In genomic region chr2:126450210-126450936, GRCm38 (mm10) we compare ENCODE assay signal across 8 mouse cellular contexts. TPM values are rescaled to one million over a fixed set of nuclear protein-coding genes. Genes with fewer than 3 reads are reported as not detected.
DNase-seq lines count a peak whose midpoint lies in the region; ATAC-seq and TF ChIP-seq lines count a peak whose summit lies in the region.

No protein-coding gene starts in this region.

- WGBS in liver, postnatal 0 days (ENCODE audit: insufficient replicate concordance) = 66% methylated on average over 14 of the region's 14 CpGs
- 57% methylated on average over 14 of the region's 14 CpGs for WGBS in intestine, postnatal 0 days
- 57% methylated on average over 14 of the region's 14 CpGs for WGBS in midbrain, embryonic 16.5 days

- no peak overlapping the region for H3K9ac ChIP-seq in liver, postnatal 0 days (replicated peaks)
- H3K9ac ChIP-seq in intestine, postnatal 0 days (ENCODE audit: low read depth, low read length) = no peak overlapping the region
- H3K9ac ChIP-seq in midbrain, embryonic 16.5 days (ENCODE audit: low read depth, low read length) = no peak overlapping the region

- no peak overlapping the region for H3K27ac ChIP-seq in liver, postnatal 0 days (ENCODE audit: low read depth)
- H3K27ac ChIP-seq in intestine, postnatal 0 days (ENCODE audit: low read depth, low read length) = no peak overlapping the region; the same call in 1 of the 2 replicates
- no peak overlapping the region for H3K27ac ChIP-seq in midbrain, embryonic 16.5 days (ENCODE audit: low read length)

- H3K4me1 ChIP-seq in liver, postnatal 0 days (ENCODE audit: insufficient read depth) = no peaks in the 10 kb centered on the region; the same call in 1 of the 2 replicates
- H3K4me1 ChIP-seq in intestine, postnatal 0 days (replicated peaks; ENCODE audit: control insufficient read depth, insufficient read depth, low read length) = no peaks in the 10 kb centered on the region
- H3K4me1 ChIP-seq in midbrain, embryonic 16.5 days (ENCODE audit: control insufficient read depth, insufficient read depth, low read length) = no peaks in the 10 kb centered on the region

- H3K4me2 ChIP-seq in liver, postnatal 0 days (ENCODE audit: low read depth, low read length) = no peak overlapping the region
- H3K4me2 ChIP-seq in intestine, postnatal 0 days (replicated peaks; ENCODE audit: low read depth) = 0 out of 2 replicates have a peak overlapping the region, but pooled peaks have one; percentile 18
- no peak overlapping the region for H3K4me2 ChIP-seq in midbrain, embryonic 16.5 days (ENCODE audit: low read length)

- peak; percentile 35 for DNase-seq in liver
- no peak for DNase-seq in liver, postnatal 0 days
- peak; percentile 97 to 98 for DNase-seq in cerebellum, postnatal 10 days
- peak; percentile 65 to 81 for DNase-seq in heart, adult 18-20 months
- DNase-seq in thymus, postnatal 10 days (ENCODE audit: low spot score in 2 of 2) = no peak

- no peaks in the 10 kb centered on the region for H3K36me3 ChIP-seq in liver, postnatal 0 days (replicated peaks; ENCODE audit: insufficient read depth, low read length)
- H3K36me3 ChIP-seq in intestine, postnatal 0 days (ENCODE audit: control insufficient read depth, insufficient read depth) = no peaks in the 10 kb centered on the region
- H3K36me3 ChIP-seq in midbrain, embryonic 16.5 days (ENCODE audit: control insufficient read depth, insufficient read depth, low read length) = no peaks in the 10 kb centered on the region

- H3K4me3 ChIP-seq in liver, postnatal 0 days (ENCODE audit: low read depth, low read length) = no peak overlapping the region
- H3K4me3 ChIP-seq in intestine, postnatal 0 days (ENCODE audit: low read depth, low read length) = no peak overlapping the region
- no peak overlapping the region for H3K4me3 ChIP-seq in midbrain, embryonic 16.5 days (ENCODE audit: low read depth, low read length)

- no peak for TF ChIP-seq CTCF in liver, postnatal 0 days (IDR thresholded peaks at IDR 0.05; ENCODE audit: low read depth)
- 0 out of 2 replicates have a peak, but pooled peaks have one; percentile 1 for TF ChIP-seq CTCF in intestine, postnatal 0 days (IDR thresholded peaks at IDR 0.05; ENCODE audit: low read depth)

- TF ChIP-seq EP300 in liver, postnatal 0 days (IDR thresholded peaks at IDR 0.05; ENCODE audit: low read depth) = no peak

- H3K9me3 ChIP-seq in liver, postnatal 0 days (ENCODE audit: low read length) = no peaks in the 10 kb centered on the region
- no peaks in the 10 kb centered on the region for H3K9me3 ChIP-seq in intestine, postnatal 0 days (ENCODE audit: control insufficient read depth)
- no peaks in the 10 kb centered on the region for H3K9me3 ChIP-seq in midbrain, embryonic 16.5 days (replicated peaks; ENCODE audit: control insufficient read depth, low read length, poor library complexity, severe bottlenecking)

- H3K27me3 ChIP-seq in liver, postnatal 0 days (ENCODE audit: insufficient read depth, low read length) = no peaks in the 10 kb centered on the region
- H3K27me3 ChIP-seq in intestine, postnatal 0 days (replicated peaks; ENCODE audit: control insufficient read depth, insufficient read depth, low read length) = no peaks in the 10 kb centered on the region
- H3K27me3 ChIP-seq in midbrain, embryonic 16.5 days (ENCODE audit: control insufficient read depth, insufficient read depth, low read depth, low read length) = no peaks in the 10 kb centered on the region

- no peak for ATAC-seq in liver, postnatal 0 days
- 0 out of 2 replicates have a peak, but pooled peaks have one; percentile 8 for ATAC-seq in intestine, postnatal 0 days
- peak; percentile 85 for ATAC-seq in midbrain, embryonic 16.5 days
- no peak for ATAC-seq in activated CD4-positive, CD25-positive, alpha-beta regulatory T cell, adult 4 months

RNA-seq across cellular contexts. Expression of gene Atp8b4, which starts 50.1 kb away (rescaled TPM):
- 3.4 and 5.2 TPM in 2 replicates for polyA plus RNA-seq in liver, postnatal 0 days (2015; fragmentation: Nextera tagmentation; extraction: Ambion mirVana)
- total RNA-seq in heart, adult 18-20 months (2021) = under 1 TPM; 0.32 to 0.82 TPM
- polyA plus RNA-seq in intestine, postnatal 0 days (2015; fragmentation: Nextera tagmentation; extraction: Ambion mirVana) = 0.07 and 0.12 TPM in 2 replicates
- not detected in 2 replicates for polyA plus RNA-seq in midbrain, embryonic 16.5 days (2015; fragmentation: Nextera tagmentation; extraction: Ambion mirVana)
- 1 to 10 TPM; 1.4 to 2.8 TPM for polyA plus RNA-seq in activated CD4-positive, CD25-positive, alpha-beta regulatory T cell, adult 4 months (2017; shearing (Covaris generic))

Comparison
In these comparisons a context has a peak if more than half of its experiments do, and no peak if none do; other contexts are left out.
1. DNase-seq: peak in liver (single experiment), cerebellum, postnatal 10 days (2 of 2) and heart, adult 18-20 months (2 of 2); none in liver, postnatal 0 days (single experiment) and thymus, postnatal 10 days (0 of 2).
2. ATAC-seq: peak in intestine, postnatal 0 days (single experiment) and midbrain, embryonic 16.5 days (single experiment); none in liver, postnatal 0 days (single experiment) and activated CD4-positive, CD25-positive, alpha-beta regulatory T cell, adult 4 months (single experiment).